Mouse (Mus musculus) liver, postnatal 0 days (tissue): ENCODE measurements around the gene Orai1.

Source experiments
- CTCF ChIP-seq: sonication (generic); IDR thresholded peaks from 2 replicates; pipeline ENCODE4 v1.5.1; 2016; ENCODE audit warnings: antibody characterized with exemption, low read depth
- EP300 ChIP-seq: IDR thresholded peaks from 2 replicates; pipeline ENCODE4 v1.6.1; 2016; ENCODE audit warnings: antibody characterized with exemption, low read depth, mild to moderate bottlenecking

DNA sequence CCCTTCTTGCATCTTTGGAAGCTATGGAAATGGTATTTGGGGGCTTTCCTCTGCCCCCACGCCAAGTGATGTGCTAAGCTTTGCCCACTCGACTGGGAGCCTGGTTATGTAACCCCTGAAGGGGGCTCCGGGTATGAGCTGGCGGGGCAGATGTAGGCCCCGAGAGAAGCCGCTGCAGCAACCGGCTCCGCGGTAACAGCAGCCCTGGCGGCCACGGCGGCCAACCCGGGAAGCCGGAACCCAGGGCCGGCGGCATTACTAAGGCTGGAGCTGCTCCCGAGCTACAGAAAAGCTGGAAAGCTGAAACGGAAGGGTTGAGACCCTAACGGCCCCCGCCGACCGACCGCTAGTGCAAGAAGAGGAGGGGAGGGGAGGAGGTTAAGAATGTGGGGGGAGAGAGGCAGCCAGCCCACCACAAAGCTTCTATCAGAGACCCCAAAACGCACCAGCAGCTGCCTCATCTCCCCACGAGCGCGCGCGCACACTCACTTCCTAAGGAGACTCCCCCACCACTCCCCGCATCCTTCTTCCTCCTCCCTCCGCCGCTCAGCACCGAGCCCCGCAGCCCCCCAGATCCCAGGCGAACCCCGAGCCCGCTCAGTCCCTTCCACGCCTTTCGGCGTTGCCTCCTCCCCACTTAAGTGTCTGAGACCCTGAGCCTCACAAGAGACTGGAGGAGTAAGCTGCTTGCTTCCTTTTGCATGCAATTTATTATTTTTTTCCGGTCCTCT is 26.7 kb upstream of the Orai1 start:
- TF ChIP-seq CTCF, result no peak
- TF ChIP-seq EP300, result no peak
